Mouse (Mus musculus) adrenal gland, postnatal 4 days (tissue): ENCODE data around the gene Psmd3. TPM values are rescaled to one million over a fixed set of nuclear protein-coding genes. Genes with fewer than 3 reads are reported as not detected.

Experiments
- DNase-seq, 2 experiments: peaks; one replicate each; pipeline ENCODE4 v3.0.0; 2021 to 2022; ENCODE audit warnings: low spot score in 2 of 2, mixed read lengths in 2 of 2
- total RNA-seq, 2 experiments: library from RNA; stranded (reverse); gene quantifications; 2 replicates each; pipeline ENCODE4 v1.2.3; 2021

Psmd3 gene
- total RNA-seq, 2 experiments from 2014 or later: 137 to 147 TPM

DNA sequence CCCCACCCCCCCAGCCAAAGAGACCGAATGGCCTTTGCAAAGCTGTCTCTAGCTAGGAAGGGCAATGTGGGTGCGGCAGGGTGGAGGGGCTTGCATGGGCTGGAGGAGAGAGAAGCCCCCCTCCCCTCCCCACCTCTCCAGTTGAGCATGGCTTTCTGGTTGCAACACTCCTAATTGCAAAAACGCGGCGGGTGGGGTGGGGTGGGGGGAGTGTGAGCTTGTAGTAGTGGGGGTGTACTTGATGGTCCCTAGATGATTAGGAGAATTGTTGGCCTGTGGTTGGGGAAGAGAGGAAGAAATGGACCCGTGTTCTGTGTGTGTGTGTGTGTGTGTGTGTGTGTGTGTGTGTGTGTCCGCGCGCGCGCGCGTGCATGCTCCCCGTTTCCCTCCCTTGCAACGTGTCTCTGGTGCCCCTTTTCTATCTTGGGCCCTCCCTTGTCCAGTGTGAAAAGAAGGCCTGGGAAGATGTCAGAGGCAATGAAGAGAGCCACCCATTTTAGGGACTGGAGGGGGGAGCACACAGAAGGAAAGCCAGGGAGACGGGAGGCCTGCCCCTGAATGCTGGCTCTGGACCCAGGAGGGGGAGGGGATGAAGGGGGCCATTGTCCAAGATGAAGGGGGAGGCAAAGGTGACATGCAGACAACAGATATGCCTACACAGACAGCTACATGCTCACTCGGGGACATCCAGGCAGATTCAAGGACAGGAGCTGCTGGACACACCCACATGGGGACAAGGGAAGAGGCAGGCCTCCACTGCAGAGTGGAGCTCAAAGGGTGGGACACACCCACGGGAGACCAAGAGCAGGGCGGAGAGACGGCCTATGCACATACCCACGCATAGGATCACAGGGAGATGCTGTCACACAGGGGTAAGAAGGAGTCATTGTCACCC is 60.3 kb downstream of the Psmd3 start:
- DNase-seq: no peak

DNA sequence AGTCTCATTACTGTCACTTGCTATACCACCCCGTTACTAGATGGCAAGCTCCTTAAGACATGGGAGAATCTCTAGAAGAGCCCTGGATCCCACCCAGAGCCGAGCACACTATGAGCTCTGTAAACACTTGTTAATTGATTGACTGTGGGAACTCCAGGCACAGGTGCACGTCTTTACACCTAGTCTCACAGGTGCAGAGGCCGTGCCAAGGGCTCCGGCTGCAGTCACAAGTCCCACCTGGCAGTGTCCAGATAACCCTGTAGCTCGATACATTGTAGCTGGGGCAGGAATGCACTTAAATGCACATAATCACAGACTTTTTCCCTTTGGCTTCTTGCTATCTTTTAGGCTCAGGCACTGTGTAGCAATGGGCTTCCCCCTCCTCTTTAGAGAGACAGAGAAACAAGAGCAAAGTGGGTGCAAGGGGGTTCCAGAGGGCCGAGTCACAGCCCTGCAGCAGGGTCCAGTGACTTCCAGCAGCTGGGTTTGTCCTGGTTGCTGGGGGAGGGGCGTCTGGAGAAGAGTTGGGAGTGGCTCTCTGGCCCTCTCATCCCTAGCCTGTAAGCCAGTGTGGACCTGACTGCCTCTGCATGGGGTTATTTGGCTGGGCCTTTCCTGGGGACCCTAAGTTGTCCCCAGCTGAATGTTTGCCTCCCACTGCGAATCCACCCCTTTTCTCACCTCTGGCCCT is 61.4 kb downstream of the Psmd3 start:
- no peak for DNase-seq

DNA sequence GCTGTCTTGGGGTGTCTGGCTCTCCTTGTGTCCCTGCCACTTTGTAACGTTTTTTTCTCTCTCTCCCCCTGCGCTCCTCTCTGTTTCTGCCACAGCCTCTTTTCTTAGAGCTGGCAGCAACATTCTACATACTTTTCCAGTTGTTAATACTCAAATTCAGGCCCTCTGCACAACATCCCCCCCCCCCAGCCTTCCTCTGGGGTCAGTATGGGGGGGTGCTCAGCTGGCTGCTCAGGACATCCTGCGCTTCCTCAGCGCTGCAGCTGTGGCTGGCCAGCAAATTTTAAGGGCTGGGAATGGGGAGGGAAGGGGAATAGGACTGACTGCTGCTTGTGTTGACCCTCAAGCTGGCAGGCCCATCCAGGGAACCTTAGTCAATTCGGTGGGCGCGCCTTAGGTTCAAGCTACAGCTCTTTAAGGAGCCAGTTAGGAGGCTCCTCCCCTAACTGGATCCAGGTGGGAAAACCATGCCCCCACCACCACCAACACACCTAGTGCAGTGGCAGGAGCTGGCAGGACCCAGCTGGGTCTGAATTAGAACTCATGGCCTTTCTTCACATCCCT is 62.2 kb downstream of the Psmd3 start:
- DNase-seq: no peak

Other genes with a start within 250 kb of the Psmd3 start
- 10 to 100 TPM; 53.5 to 55.3 TPM for gene Mien1, start 243.6 kb upstream of the Psmd3 start, total RNA-seq
- gene Grb7, start 236.2 kb upstream of the Psmd3 start, total RNA-seq: 10 to 100 TPM in 1 of 2 experiments, 1 to 10 TPM in 1; 5.9 to 10.3 TPM
- gene Ikzf3, start 136.5 kb upstream of the Psmd3 start, total RNA-seq: 1 to 10 TPM in 1 of 2 experiments, under 1 TPM in 1; 0.36 to 1.4 TPM
- gene Zpbp2, start 131.5 kb upstream of the Psmd3 start, total RNA-seq: under 1 TPM in 1 of 2 experiments, not detected in 1; 0.45 TPM
- gene Ormdl3, start 95.2 kb upstream of the Psmd3 start, total RNA-seq: 10 to 100 TPM; 74.7 to 84.1 TPM
- not detected for gene Lrrc3c, start 84.3 kb upstream of the Psmd3 start, total RNA-seq
- 10 to 100 TPM; 23.3 to 26.6 TPM for gene Gm12355, start 56.9 kb upstream of the Psmd3 start, total RNA-seq
- gene Gsdma3, start 56.2 kb upstream of the Psmd3 start, total RNA-seq: 10 to 100 TPM; 12.0 to 14.5 TPM
- gene Gsdma2, start 35.8 kb upstream of the Psmd3 start, total RNA-seq: under 1 TPM; 0.25 to 0.48 TPM
- not detected for gene Gsdma, start 18.2 kb upstream of the Psmd3 start, total RNA-seq
- not detected for gene Csf3, start 18.7 kb downstream of the Psmd3 start, total RNA-seq
- gene Med24, start 46.9 kb downstream of the Psmd3 start, total RNA-seq: 10 to 100 TPM; 75.7 to 84.8 TPM
- gene Thra, start 58.1 kb downstream of the Psmd3 start, total RNA-seq: 100 to 1,000 TPM; 181 to 195 TPM
- 100 to 1,000 TPM; 104 to 115 TPM for gene Nr1d1, start 92.8 kb downstream of the Psmd3 start, total RNA-seq
- gene Msl1, start 113.0 kb downstream of the Psmd3 start, total RNA-seq: 100 to 1,000 TPM; 119 to 121 TPM
- gene Casc3, start 122.4 kb downstream of the Psmd3 start, total RNA-seq: 10 to 100 TPM; 45.2 to 54.8 TPM
- 1 to 10 TPM; 2.6 to 3.0 TPM for gene Rapgefl1, start 154.2 kb downstream of the Psmd3 start, total RNA-seq
- gene Wipf2, start 181.1 kb downstream of the Psmd3 start, total RNA-seq: 10 to 100 TPM; 18.4 to 19.7 TPM
- 1 to 10 TPM; 7.5 to 9.1 TPM for gene Cdc6, start 225.2 kb downstream of the Psmd3 start, total RNA-seq
- 10 to 100 TPM; 46.4 to 50.6 TPM for gene Rara, start 245.3 kb downstream of the Psmd3 start, total RNA-seq